24 mouse cellular contexts compared by ENCODE assay signal in genomic region chr6:72911261-72911660, GRCm38 (mm10).
"Had no signal": no experiment of that assay in that cellular context is flagged by ENCODE, and none has a peak within 500 bp of the region (broad histone marks: within the 10 kb centered on the region; RNA-seq: fewer than 3 reads in every experiment).

No protein-coding gene starts in this region.

- H3K27ac ChIP-seq: gastrocnemius, adult 2 months; heart, embryonic 10.5 days; hindbrain, embryonic 10.5 days; hindbrain, embryonic 12.5 days; hindbrain, embryonic 14.5 days; intestine, embryonic 15.5 days; layer of hippocampus, adult 2 months; left cerebral cortex, adult 2 months; limb, embryonic 10.5 days; limb, embryonic 12.5 days; liver, embryonic 13.5 days; liver, embryonic 15.5 days had no signal

- H3K4me3 ChIP-seq: gastrocnemius, adult 2 months; heart, embryonic 10.5 days; heart, embryonic 12.5 days; hindbrain, embryonic 10.5 days; hindbrain, embryonic 12.5 days; intestine, embryonic 15.5 days; layer of hippocampus, adult 2 months; left cerebral cortex, adult 2 months; limb, embryonic 10.5 days; limb, embryonic 12.5 days; liver, embryonic 13.5 days; liver, embryonic 15.5 days had no signal

- H3K9me3 ChIP-seq: heart, embryonic 10.5 days; hindbrain, embryonic 10.5 days; hindbrain, embryonic 12.5 days; intestine, embryonic 15.5 days; limb, embryonic 10.5 days; liver, embryonic 13.5 days; liver, embryonic 15.5 days had no signal

- H3K9ac ChIP-seq: heart, embryonic 12.5 days; hindbrain, embryonic 12.5 days; hindbrain, embryonic 14.5 days; intestine, embryonic 15.5 days; limb, embryonic 12.5 days; liver, embryonic 13.5 days; liver, embryonic 15.5 days had no signal

- H3K27me3 ChIP-seq: heart, embryonic 12.5 days; hindbrain, embryonic 12.5 days; intestine, embryonic 15.5 days; limb, embryonic 12.5 days; liver, embryonic 13.5 days; liver, embryonic 15.5 days had no signal

- H3K4me1 ChIP-seq: heart, embryonic 10.5 days; heart, embryonic 12.5 days; hindbrain, embryonic 10.5 days; hindbrain, embryonic 12.5 days; intestine, embryonic 15.5 days; limb, embryonic 10.5 days; limb, embryonic 12.5 days; liver, embryonic 13.5 days; liver, embryonic 15.5 days had no signal

- DNase-seq: gastrocnemius, adult 2 months; gastrocnemius, postnatal 10 days; gastrocnemius, postnatal 25 days; heart, adult 18-20 months; heart, postnatal 10 days; heart, postnatal 4 days; kidney, adult 18-20 months; kidney, adult 8-10 months; kidney, postnatal 10 days; kidney, postnatal 25 days; kidney, postnatal 4 days; liver; liver, embryonic 13.5 days had no signal

- H3K36me3 ChIP-seq: heart, embryonic 10.5 days; heart, embryonic 12.5 days; hindbrain, embryonic 10.5 days; hindbrain, embryonic 12.5 days; intestine, embryonic 15.5 days; limb, embryonic 10.5 days; limb, embryonic 12.5 days; liver, embryonic 13.5 days; liver, embryonic 15.5 days had no signal
